Mouse (Mus musculus): ENCODE data around the gene Dlgap4.

Gene Dlgap4

GRCm38 (mm10) chr2:156617536-156617935 lies 4.0 kb downstream of the Dlgap4 start:
- DNase-seq (ENCODE audit: low spot score): no peak

DNA sequence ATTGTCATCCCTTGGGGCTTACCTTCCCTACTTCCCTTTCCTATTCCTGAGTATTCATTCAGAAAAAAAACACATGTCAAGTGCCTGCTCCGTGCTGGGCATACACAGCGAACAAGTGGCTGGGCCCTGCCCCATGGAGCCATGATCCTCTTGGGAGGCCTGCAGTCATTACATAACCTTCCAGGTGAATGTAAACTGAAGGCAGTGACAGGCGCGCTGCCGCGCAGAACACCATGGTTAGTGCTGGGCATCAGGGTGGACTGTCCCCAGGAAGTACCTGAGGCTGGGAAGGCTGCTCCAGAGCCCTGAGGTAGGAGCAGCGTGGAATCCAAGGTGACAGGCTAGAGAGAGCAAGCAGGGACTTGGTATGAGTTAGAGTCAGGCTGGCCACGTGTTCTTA lies 7.4 kb downstream of the Dlgap4 start:
- DNase-seq (ENCODE audit: low spot score): no peak

DNA sequence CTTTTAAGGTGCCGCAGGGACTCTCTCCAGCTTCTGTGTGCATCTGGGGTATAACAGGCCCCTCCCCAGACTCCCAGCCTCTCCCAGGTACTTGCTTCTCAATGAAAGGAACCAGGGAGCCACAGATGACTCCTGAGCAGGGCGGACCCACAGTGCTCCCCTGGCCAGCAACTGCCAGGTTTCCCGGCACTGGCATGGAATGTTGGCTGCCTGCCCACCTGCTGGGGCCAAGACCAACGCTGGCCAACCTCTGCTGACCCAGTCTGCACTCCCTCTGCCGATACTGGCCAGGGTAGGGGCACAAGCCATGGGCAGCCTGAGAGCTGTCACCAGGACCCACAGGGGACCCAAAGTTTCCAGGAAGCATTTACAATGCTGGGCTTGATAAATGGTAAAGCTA lies 7.9 kb downstream of the Dlgap4 start:
- no peak for DNase-seq (ENCODE audit: low spot score)

GRCm38 (mm10) chr2:156622192-156622591 lies 8.7 kb downstream of the Dlgap4 start:
- no peak for DNase-seq (ENCODE audit: low spot score)

GRCm38 (mm10) chr2:156623246-156623645 lies 9.7 kb downstream of the Dlgap4 start:
- no peak for DNase-seq (ENCODE audit: low spot score)

GRCm38 (mm10) chr2:156625307-156625706 lies 11.8 kb downstream of the Dlgap4 start:
- no peak for DNase-seq (ENCODE audit: low spot score)

- no peak for DNase-seq (ENCODE audit: low spot score)
Observed at GRCm38 (mm10) chr2:156626119-156626518, 12.6 kb downstream of the Dlgap4 start.

DNA sequence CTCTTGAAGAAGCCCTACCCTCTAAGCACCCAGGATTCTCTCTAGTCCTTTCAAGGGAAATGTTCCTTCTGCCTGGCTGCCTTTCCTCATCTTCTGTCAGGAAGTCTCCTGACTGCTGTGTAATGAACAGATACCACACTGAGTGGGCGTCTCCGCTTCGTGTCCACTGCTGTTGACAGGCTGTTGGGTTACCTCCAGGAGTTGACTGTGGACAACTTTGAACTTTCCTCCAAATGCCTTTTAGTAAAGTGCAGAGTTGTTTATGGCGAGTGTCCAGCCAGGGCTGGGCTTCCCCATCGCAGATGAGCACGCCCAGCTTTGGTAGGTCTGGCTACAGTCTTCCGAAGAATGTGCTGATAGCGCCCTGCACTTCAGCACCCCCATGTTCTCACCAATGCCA lies 13.0 kb downstream of the Dlgap4 start:
- DNase-seq (ENCODE audit: low spot score): no peak

- DNase-seq (ENCODE audit: low spot score): no peak
Observed at GRCm38 (mm10) chr2:156627917-156628316, 14.4 kb downstream of the Dlgap4 start.

- DNase-seq (ENCODE audit: low spot score): no peak
Observed at GRCm38 (mm10) chr2:156630288-156630687, 16.8 kb downstream of the Dlgap4 start.

- DNase-seq (ENCODE audit: low spot score): no peak
Observed at GRCm38 (mm10) chr2:156632721-156633120, 19.2 kb downstream of the Dlgap4 start.

- DNase-seq (ENCODE audit: low spot score): no peak
Observed at GRCm38 (mm10) chr2:156635091-156635490, 21.6 kb downstream of the Dlgap4 start.

DNA sequence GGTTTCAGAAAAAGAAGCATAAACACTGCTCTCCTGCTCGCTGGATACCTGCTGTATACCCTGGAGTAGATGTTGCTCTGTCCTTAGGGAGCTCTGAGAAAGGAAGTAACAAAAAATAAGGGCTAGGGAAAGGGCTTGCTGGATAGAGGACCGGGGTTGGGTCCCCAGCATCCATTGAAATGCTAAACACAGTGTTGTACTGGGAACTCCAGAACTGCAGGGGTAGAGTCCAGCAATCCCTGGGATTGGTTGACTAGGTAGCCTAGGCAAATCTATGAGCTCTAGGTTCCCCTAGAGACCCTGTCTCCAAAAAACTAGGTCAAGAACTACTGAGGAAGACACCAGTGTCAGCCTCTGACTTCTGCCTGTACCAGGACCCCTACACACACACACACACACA lies 27.6 kb downstream of the Dlgap4 start:
- DNase-seq (ENCODE audit: low spot score): no peak

DNA sequence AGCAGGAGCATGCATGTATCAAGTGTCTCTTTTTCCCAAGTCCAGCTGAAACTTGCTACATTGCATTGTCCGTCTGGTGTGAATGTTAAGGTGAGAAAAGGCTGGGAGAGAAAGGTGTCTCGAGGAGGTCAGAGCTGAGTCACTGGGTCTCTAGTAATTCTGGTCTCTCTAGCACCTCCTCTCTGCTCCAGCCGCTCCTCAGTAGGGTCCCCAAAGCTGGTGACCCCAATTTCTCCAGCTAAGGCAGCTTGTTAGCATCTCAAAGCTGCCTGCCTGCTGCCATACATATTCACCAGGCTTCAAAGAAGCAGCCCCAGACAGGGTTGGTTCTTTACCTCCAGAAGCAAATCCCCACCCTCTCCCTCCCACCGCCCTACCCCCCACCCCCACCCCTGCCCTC lies 29.4 kb downstream of the Dlgap4 start:
- no peak for DNase-seq (ENCODE audit: low spot score)

DNA sequence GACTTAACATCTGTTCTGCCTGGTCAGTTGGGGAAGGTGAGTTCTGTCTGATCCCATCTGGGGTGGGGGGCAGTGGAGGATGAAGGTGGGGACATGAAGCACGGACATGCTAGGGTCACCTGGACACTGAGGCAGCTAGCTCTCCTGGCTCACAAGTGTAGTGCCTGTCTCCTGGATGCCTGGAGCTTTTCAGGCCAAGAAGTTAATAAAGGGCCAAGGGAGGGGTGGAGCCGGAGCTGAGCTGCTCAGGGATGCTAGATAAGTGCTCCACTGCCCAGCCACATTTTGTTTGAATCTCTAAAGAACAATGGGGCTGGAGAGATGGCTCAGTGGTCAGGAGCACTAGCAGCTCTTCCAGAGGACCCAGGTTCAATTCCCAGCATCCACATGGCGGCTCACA lies 29.9 kb downstream of the Dlgap4 start:
- no peak for DNase-seq (ENCODE audit: low spot score)

DNA sequence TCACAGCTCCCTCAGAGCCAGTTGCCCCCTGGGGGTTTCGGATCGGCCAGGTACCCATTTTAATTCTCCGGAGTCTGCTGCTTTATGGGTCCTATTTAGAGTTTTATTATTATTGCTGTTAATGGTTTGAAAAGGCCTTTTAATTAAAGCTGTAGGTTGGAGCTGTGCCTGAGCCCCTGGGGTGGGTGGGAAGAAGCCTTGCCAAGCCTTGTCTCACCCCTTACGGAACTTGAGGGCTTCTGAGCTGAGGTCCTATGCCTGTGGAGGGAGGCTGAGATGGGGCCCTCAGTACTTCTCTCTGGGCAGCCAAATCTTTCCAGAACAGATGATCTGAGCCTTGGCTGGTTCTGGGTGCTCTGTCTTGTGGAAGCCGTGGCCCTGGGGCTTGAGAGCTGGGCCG lies 31.6 kb downstream of the Dlgap4 start:
- DNase-seq (ENCODE audit: low spot score): no peak

DNA sequence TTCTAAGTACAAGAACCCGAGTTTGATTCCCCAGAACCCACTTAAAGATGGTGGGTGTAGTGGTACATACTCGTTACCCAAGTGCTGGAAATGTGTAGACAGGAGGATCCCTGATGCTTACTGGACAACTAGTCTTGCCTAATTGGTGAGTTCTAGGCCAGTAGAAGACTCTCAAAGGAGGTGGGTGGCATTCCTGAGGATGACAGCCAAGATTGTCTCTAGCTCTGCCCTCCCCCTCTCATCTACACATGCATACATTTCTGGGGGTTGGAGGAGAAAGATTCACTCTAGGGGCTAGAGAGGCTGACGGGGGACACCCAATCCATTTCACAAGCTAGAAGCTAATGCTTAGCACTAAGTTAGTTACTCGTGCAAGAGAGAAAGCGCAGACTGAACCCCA lies 33.4 kb downstream of the Dlgap4 start:
- DNase-seq (ENCODE audit: low spot score): no peak

DNA sequence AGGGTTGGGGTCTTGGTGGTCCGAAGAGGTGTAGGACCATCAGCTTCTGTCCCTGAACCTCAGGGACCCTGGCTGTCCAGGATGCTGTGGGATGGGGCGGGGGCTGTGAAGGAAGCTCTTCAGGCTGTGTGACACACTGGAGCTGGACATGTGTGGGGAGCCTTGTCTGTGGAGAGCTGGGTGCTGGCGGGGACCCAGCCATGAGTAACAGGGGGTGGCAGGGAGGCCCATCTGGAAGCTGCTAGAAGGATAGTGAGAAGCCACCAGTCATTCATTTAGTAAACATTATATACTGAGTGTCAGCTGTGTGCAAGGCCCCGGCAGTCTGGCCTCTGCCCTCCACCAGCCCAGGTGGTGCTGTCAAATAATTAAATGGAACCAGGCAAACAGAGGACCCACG lies 34.5 kb downstream of the Dlgap4 start:
- no peak for DNase-seq (ENCODE audit: low spot score)

- no peak for DNase-seq (ENCODE audit: low spot score)
Observed at GRCm38 (mm10) chr2:156649450-156649849, 35.9 kb downstream of the Dlgap4 start.

DNA sequence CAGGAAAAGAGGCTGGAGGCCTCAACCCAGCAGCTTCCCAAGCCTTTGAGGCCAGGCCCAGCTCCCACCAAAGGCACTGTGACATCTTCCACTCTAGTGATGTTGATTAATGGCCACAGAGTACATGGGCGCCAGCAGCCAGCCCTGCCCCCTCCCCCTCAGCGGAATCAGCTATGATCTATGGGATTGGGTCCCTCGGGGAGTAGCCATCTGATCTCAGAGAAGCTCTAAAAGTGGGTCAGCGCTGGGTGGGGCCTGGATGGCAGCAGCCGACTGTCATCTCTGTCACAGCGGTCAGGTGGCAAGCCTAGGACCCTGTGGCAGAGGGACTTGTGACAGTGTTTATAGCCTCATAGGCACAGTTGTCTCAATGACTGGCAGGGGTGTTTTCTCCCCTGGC lies 37.5 kb downstream of the Dlgap4 start:
- no peak for DNase-seq (ENCODE audit: low spot score)

GRCm38 (mm10) chr2:156652841-156653240 lies 39.3 kb downstream of the Dlgap4 start:
- no peak for DNase-seq (ENCODE audit: low spot score)

GRCm38 (mm10) chr2:156654148-156654547 lies 40.6 kb downstream of the Dlgap4 start:
- DNase-seq (ENCODE audit: low spot score): no peak

DNA sequence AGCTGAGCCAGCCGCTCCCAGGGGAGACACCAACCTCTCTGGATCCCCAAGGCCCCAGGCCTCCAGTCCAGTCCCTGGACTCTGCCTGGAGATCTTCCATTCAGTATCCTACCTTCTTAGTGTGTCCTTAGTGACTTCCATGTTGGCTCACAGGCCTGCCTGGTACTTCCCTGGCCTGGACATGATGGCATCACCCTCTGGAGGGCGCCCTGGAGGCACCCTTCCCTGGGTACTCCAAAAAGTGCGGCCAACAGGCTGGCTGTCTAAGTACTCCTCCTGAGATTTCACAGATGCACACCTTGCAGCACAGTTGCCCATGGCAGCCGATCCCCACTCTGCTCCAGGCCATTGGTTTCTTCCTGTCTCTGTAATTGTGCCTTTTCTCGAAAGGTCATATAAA lies 42.1 kb downstream of the Dlgap4 start:
- no peak for DNase-seq (ENCODE audit: low spot score)

- no peak for DNase-seq (ENCODE audit: low spot score)
Observed at GRCm38 (mm10) chr2:156657522-156657921, 44.0 kb downstream of the Dlgap4 start.

DNA sequence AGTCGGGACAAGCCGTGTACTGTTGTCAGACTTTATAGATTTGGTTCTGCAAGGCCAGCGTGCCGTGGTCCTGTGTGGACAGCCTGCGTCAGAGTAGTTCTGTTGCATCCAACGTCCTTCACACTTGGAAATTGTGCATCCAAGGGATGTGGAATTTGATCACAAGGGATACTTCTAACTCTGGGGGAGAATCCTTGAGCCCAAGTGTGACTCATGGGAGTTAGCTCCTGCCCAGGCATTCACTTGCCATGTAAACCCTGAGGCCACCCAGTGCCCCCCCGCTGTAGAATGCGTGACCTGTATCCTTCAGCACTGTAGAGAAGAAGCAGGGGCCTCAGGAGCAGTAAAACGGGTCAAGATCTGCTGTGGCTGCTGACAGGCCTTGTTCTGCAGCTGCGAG lies 44.7 kb downstream of the Dlgap4 start:
- DNase-seq (ENCODE audit: low spot score): no peak

All from left cerebral cortex, adult 11 months (tissue).